Mouse (Mus musculus): ENCODE data around the gene Ccnt2.

The Ccnt2 gene

GRCm38 (mm10) chr1:127778611-127779010 is 4.6 kb downstream of the Ccnt2 start:
- TF ChIP-seq GATA4 (IDR thresholded peaks at IDR 0.05; ENCODE audit: insufficient replicate concordance, low read length) = no peak

- no peak for TF ChIP-seq GATA4 (IDR thresholded peaks at IDR 0.05; ENCODE audit: insufficient replicate concordance, low read length)
These were observed 6.2 kb downstream of the Ccnt2 start for GRCm38 (mm10) chr1:127780142-127780541.

GRCm38 (mm10) chr1:127780849-127781248 is 6.9 kb downstream of the Ccnt2 start:
- no peak for TF ChIP-seq GATA4 (IDR thresholded peaks at IDR 0.05; ENCODE audit: insufficient replicate concordance, low read length)

GRCm38 (mm10) chr1:127783862-127784261 is 9.9 kb downstream of the Ccnt2 start:
- no peak for TF ChIP-seq GATA4 (IDR thresholded peaks at IDR 0.05; ENCODE audit: insufficient replicate concordance, low read length)

GRCm38 (mm10) chr1:127785882-127786281 is 11.9 kb downstream of the Ccnt2 start:
- no peak for TF ChIP-seq GATA4 (IDR thresholded peaks at IDR 0.05; ENCODE audit: insufficient replicate concordance, low read length)

- no peak for TF ChIP-seq GATA4 (IDR thresholded peaks at IDR 0.05; ENCODE audit: insufficient replicate concordance, low read length)
These were observed 15.0 kb downstream of the Ccnt2 start for GRCm38 (mm10) chr1:127788943-127789342.

- TF ChIP-seq GATA4 (IDR thresholded peaks at IDR 0.05; ENCODE audit: insufficient replicate concordance, low read length) = no peak
These were observed 19.5 kb downstream of the Ccnt2 start for GRCm38 (mm10) chr1:127793459-127793858.

GRCm38 (mm10) chr1:127795087-127795769 is 21.3 kb downstream of the Ccnt2 start:
- no peak for TF ChIP-seq GATA4 (IDR thresholded peaks at IDR 0.05; ENCODE audit: insufficient replicate concordance, low read length)

- no peak for TF ChIP-seq GATA4 (IDR thresholded peaks at IDR 0.05; ENCODE audit: insufficient replicate concordance, low read length)
These were observed 22.4 kb downstream of the Ccnt2 start for GRCm38 (mm10) chr1:127796341-127796740.

- TF ChIP-seq GATA4 (IDR thresholded peaks at IDR 0.05; ENCODE audit: insufficient replicate concordance, low read length) = no peak
These were observed 22.8 kb downstream of the Ccnt2 start for GRCm38 (mm10) chr1:127796752-127797151.

GRCm38 (mm10) chr1:127802916-127803315 is 29.0 kb downstream of the Ccnt2 start:
- TF ChIP-seq GATA4 (IDR thresholded peaks at IDR 0.05; ENCODE audit: insufficient replicate concordance, low read length) = no peak

GRCm38 (mm10) chr1:127808671-127809070 is 34.7 kb downstream of the Ccnt2 start:
- TF ChIP-seq GATA4 (IDR thresholded peaks at IDR 0.05; ENCODE audit: insufficient replicate concordance, low read length) = no peak

GRCm38 (mm10) chr1:127812929-127813328 is 39.0 kb downstream of the Ccnt2 start:
- TF ChIP-seq GATA4 (IDR thresholded peaks at IDR 0.05; ENCODE audit: insufficient replicate concordance, low read length) = no peak

GRCm38 (mm10) chr1:127816381-127816780 is 42.4 kb downstream of the Ccnt2 start:
- TF ChIP-seq GATA4 (IDR thresholded peaks at IDR 0.05; ENCODE audit: insufficient replicate concordance, low read length) = no peak

GRCm38 (mm10) chr1:127827325-127827724 is 53.4 kb downstream of the Ccnt2 start:
- TF ChIP-seq GATA4 (IDR thresholded peaks at IDR 0.05; ENCODE audit: insufficient replicate concordance, low read length) = no peak

- TF ChIP-seq GATA4 (IDR thresholded peaks at IDR 0.05; ENCODE audit: insufficient replicate concordance, low read length) = no peak
These were observed 56.4 kb downstream of the Ccnt2 start for GRCm38 (mm10) chr1:127830215-127830921.

Data from liver, adult (tissue).